Mouse (Mus musculus) fat pad, adult 2 months (tissue): ENCODE data around the gene Plcxd2.

ENCODE experiments used
- DNase-seq: peaks from one replicate; pipeline ENCODE4 v3.0.0-alpha.2; 2011; ENCODE audit warnings: low read depth, low spot score; ENCODE audit errors: extremely low read depth

The Plcxd2 gene

GRCm38 (mm10) chr16:45990901-45991676 lies 18.9 kb downstream of the Plcxd2 start:
- no peak for DNase-seq

GRCm38 (mm10) chr16:45986236-45986635 lies 23.8 kb downstream of the Plcxd2 start:
- no peak for DNase-seq

- DNase-seq, result no peak
Measured at GRCm38 (mm10) chr16:45984610-45985606, 25.1 kb downstream of the Plcxd2 start.

GRCm38 (mm10) chr16:45976251-45976650 lies 33.8 kb downstream of the Plcxd2 start:
- no peak for DNase-seq

- DNase-seq, result no peak
Measured at GRCm38 (mm10) chr16:45973959-45974686, 35.9 kb downstream of the Plcxd2 start.

- DNase-seq, result no peak
Measured at GRCm38 (mm10) chr16:45970187-45970586, 39.8 kb downstream of the Plcxd2 start.

- no peak for DNase-seq
Measured at GRCm38 (mm10) chr16:45968716-45969115, 41.3 kb downstream of the Plcxd2 start.

GRCm38 (mm10) chr16:45967471-45967870 lies 42.5 kb downstream of the Plcxd2 start:
- no peak for DNase-seq

GRCm38 (mm10) chr16:45966604-45967003 lies 43.4 kb downstream of the Plcxd2 start:
- no peak for DNase-seq

- no peak for DNase-seq
Measured at GRCm38 (mm10) chr16:45964777-45965176, 45.2 kb downstream of the Plcxd2 start.

- DNase-seq, result no peak
Measured at GRCm38 (mm10) chr16:45963837-45964236, 46.2 kb downstream of the Plcxd2 start.

- no peak for DNase-seq
Measured at GRCm38 (mm10) chr16:45963088-45963487, 46.9 kb downstream of the Plcxd2 start.

- no peak for DNase-seq
Measured at GRCm38 (mm10) chr16:45960978-45961377, 49.0 kb downstream of the Plcxd2 start.

- DNase-seq, result no peak
Measured at GRCm38 (mm10) chr16:45956390-45956950, 53.5 kb downstream of the Plcxd2 start.

GRCm38 (mm10) chr16:45953394-45953793 lies 56.6 kb downstream of the Plcxd2 start, which contains the start of gene Phldb2:
TSS of gene Phldb2 (minus strand) at chr16:45953598.
- DNase-seq, result no peak

GRCm38 (mm10) chr16:45952501-45952900 lies 57.5 kb downstream of the Plcxd2 start:
- no peak for DNase-seq

- DNase-seq, result no peak
Measured at GRCm38 (mm10) chr16:45952035-45952434, 58.0 kb downstream of the Plcxd2 start.

- no peak for DNase-seq
Measured at GRCm38 (mm10) chr16:45946335-45946734, 63.7 kb downstream of the Plcxd2 start.

- DNase-seq, result no peak
Measured at GRCm38 (mm10) chr16:45945649-45946048, 64.4 kb downstream of the Plcxd2 start.

- no peak for DNase-seq
Measured at GRCm38 (mm10) chr16:45945174-45945631, 64.8 kb downstream of the Plcxd2 start.
